Mouse (Mus musculus) heart, adult 9 months (tissue): ENCODE results near the gene Adcy7.

ENCODE experiments used
- DNase-seq, 2 experiments: peaks; one replicate each; pipeline ENCODE4 v3.0.0; 2022; ENCODE audit warnings: low spot score in 2 of 2

Adcy7 gene

GRCm38 (mm10) chr8:88330816-88331215, 58.6 kb downstream of the Adcy7 start:
- no peak for DNase-seq

DNA sequence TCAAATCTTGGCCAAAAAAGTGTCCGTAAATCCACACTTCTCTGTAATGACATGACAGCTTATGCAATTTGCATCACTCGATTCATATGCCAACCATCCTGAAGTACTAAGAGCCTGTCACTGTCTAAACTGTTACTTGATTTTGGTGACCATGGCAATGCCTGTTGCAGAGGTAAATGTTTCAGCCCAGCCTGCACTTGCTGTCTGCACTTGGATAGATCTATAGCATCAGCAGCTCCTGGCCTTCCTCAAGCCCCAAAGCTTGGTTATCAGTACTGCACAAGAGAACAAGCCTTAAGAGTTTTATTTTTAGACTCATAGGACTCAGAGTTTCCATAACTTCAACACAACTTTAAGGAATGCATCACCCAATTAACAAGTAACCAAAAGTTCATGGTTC, 62.2 kb downstream of the Adcy7 start:
- DNase-seq, result no peak

DNA sequence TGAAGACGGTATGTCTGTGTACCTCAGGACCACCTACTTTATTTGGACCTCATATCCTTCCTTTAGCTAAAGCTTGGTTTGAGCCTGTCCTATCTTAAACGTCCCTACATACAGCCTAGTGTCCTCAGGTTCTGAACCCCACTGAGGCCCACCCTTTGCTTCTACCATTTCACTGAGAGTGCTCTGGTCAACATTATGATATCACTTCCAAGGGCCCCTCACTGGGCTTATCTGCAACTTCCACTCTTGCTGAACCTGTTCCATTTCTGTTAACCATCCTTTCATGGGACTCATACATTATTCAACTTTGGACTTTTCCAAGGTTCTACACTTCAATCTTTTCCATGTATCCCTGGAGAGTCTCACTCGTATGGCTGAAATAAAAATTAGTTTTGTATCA, 62.8 kb downstream of the Adcy7 start:
- no peak for DNase-seq

DNA sequence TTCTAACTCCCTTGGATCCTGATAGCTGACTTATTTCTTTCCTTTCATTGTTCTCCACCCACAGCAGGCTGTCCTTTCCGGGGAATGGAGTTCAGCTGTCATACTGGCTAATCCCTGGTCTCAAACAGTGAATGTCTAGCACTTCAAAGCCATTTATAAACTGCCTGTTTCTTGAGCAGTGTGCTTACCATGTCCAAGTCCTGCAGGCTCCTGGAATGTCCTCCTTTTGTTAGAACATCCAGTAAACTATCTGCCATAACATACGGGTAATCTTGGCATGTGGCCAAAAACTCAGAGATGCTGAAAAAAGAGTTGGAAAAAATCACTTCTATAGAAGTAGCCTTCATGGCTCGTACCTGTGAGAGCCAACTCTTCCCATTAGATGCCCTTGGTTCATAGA, 67.0 kb downstream of the Adcy7 start:
- no peak for DNase-seq

DNA sequence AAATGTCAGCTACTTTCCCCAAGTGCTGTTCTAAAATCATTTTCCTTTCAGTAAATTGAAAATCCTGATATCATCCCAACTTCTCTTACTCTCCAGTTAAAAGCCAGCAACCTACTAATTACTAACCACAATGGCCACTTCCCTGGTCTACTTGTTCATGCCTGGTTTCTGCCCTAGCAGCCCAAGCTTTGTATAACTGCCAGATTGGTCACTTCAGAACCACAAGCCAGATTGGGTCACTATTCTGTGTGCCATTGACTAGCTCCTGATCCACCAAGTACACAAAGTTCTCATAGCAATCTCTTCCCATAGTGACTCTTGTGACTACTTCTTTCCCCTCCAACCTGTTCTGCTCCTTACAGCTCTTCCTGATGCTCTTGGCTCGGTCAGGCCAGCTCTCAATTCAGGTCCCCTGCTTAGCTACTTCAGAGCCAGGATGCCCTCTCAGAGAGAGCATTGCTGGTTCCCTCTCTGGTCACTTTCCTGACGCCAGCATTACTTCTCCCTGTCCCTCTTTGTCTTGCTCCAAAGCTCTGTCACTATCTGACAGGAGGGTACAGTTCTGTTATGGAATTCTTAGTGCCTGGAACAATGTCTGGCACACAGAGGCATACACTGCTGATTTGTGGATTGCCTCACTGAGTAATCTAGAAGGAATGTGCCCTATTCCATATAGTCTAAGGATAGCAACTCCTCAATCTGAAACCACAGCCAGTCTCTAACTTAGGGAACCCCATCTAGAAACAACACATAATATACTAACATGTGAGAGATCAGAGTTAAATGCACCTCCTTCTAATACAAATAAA, 67.9 kb downstream of the Adcy7 start:
- DNase-seq, result no peak

- no peak for DNase-seq
These were observed 69.8 kb downstream of the Adcy7 start for GRCm38 (mm10) chr8:88342026-88342425.

DNA sequence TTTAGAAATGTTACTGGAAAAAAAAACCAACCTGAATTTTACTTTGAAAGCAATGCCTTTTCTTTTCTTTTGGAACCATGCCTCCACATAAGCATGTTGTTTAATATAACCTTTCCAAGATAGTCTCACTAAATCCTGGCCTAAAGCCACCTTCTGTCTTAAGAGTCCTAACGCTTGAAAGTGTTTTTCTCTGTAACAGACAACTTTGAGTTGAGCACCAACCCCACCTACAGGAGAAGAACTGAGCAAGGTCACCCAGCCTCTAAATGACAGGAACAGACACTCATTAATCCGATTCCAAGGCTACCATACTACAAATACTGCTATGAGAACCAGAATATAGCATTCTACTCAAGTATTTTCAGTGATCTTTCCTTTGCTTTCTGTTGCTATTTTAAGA, 76.8 kb downstream of the Adcy7 start:
- DNase-seq, result no peak

GRCm38 (mm10) chr8:88357226-88357933, 85.2 kb downstream of the Adcy7 start:
- DNase-seq, result no peak

- DNase-seq, result no peak
These were observed 85.7 kb downstream of the Adcy7 start for GRCm38 (mm10) chr8:88357946-88358345.

DNA sequence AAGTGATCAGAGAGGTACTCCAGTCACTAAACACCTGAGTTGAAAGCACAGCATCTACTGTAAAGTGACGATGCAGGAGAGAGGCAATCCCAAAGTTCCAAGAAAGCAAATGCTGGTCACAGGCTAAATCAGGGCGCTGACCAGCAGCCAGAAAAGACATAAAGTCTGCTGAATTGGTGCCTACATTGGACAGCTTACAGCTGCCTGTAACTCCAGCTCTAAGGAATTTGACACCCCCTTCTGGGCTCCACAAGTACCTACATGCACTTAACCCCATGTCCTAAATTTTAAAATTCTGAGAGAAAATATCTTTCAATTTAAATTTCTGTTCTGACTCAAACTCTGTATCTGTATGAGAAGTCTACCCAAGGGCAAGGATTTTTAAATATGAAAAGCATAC, 87.8 kb downstream of the Adcy7 start:
- no peak for DNase-seq

DNA sequence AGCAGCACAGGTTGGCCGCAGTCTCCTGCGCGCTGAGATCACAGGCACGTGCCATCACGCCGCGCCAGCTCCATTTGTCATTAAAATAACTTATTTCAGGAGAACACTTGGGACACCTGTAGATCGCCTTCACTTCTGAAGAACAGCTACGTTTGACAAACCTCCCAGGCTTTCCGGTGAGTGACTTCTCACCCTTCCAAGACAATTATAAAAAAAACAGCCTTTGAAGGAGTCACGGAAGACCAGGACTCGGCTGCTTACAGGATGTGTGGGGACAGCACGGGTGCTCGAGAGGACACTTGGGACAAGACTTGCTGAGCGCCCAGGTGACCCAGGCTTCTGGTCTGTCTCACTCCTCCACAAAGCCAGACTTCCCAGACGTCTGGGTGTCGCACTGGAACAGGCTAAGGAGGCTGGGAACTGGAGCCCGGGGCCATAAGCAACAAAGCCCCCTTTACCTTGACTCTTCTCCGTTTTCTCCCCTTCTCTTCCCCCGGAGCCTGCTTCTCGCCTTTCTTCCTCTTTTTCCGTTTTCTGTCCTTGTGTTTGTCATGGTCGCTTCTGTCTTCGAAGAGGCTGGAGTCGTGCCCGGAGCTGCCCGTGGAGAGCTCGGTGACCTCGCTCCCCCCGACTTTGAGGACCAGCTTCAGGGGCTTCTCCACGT, 89.0 kb downstream of the Adcy7 start:
- DNase-seq, result no peak

DNA sequence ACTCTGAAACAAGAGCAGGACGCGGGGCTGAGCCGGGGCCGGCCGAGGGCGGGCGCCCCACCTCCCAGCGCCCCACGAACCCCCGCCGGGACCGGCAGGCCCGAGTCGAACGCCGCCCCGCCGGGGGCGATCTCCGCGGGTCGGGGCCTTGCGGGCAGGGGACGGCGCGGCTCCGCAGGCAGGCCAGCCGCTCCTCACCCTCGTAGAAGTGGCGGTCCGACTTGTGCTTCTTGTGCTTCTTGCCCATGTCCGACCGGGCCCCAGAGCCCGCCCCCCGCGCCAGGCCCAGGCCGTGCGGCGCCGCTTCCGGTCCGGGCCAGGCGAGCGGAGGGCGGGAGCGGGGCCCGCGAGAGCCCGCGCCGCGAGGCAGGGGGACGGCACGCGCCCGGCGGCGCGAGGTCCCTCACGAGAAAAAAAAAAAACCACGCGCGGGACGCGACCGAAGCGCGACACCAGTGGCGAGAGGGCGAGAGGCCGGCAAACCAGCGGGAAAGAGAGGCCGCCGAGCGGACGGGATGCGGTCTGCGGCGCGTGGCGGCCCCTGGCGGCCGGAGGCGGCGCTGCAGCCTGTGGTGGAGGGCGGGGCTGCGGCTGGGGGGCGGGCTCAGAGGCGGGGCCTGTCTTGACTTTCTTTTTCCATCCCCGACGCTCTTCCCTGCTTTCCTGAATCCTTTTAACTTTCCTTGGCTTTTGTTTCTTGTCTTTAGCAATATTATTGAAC, 89.7 kb downstream of the Adcy7 start, which contains the start of gene Brd7:
TSS of gene Brd7 (minus strand) at position 487 of the 721 bp plus-strand sequence.
- DNase-seq, result peak; percentile 75 to 76

DNA sequence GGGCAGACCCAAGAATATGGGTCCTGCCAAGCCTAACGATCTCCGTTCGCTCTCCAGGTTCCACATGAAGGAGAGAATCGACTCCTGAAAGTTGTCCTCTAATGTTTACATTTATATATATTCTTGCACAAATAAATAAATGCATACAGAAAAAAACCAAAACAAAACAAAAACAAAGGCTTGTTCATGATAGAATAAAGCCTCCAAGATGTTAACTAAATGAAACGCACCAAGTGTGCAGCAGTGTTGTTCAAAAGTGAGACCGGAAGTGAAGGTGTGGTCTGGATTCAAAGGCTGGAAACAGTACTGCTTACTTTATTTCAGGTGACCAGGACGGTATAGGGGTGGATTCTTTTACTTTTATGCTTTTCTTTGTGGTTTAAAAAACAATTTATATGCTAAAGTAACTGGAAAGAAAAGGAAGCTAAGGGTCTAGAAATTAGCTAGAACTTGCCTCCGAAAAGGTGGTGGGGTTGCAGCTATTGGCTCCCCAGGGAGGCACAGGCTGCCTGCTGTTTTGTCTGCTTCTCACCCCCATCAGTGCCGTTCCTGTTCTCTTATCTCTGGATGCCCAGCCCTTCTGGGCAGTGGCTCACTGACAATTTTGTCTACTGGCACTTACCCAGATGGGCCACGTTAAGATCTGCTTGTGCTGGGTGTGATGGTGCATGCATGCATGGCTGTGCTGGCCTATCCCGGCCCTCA, 90.4 kb downstream of the Adcy7 start:
- DNase-seq, result peak; percentile 36 to 41

GRCm38 (mm10) chr8:88369221-88369620, 97.0 kb downstream of the Adcy7 start:
- DNase-seq, result no peak

GRCm38 (mm10) chr8:88369805-88370204, 97.6 kb downstream of the Adcy7 start:
- no peak for DNase-seq

- no peak for DNase-seq
These were observed 99.3 kb downstream of the Adcy7 start for GRCm38 (mm10) chr8:88371522-88371921.

DNA sequence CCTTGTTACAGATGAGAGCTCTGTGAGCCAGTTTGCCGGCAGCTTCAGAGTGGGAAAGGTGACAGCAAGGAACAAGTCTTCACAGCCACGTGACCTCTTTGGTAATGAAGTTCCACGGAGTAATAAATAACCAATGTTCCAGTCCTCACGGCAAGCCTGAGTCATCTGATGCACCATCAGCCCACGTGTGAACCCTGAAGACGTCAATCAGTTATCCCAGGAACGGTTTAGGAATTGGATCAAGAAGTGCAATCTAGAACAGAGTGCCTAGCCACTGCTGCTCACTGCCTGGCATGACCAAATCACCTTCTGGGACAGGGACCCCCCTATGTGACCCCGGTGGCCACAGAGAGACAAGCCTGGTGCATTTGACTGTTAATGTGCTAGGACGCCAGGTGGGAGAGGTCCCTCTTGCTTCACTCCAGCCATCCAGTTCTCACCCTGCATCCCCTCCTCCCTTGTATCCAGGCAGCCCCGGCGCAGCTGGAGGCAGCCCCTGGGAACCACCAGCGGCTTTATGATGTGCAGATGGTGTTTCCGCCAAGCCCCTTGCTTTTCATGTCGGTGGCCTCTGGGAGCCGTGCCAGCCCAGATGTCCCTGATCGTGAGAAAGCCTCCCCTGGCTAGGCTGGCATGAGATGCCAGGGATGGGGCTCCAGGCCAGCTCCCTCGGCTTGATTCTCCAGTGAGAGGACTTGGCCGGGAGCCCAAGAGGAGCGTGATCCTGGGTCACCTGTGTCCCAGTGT, 104.8 kb downstream of the Adcy7 start:
- no peak for DNase-seq
